Mouse (Mus musculus) neutrophil, adult 5-6 weeks (primary cell): Measurements from ENCODE around the gene Tmprss13. TPM values are rescaled to one million over a fixed set of nuclear protein-coding genes. Genes with fewer than 3 reads are reported as not detected.
A peak's percentile ranks its signal among the peaks of the same experiment; 100 is the strongest.

Experiments used
- ATAC-seq: fragments of 151-379, 151-347 bp; 2 replicates; pipeline ENCODE4 v1.8.0; 2017; ENCODE audit warnings: mild to moderate bottlenecking, moderate TSS enrichment; ENCODE audit not compliant: insufficient number of reproducible peaks, poor library complexity, low FRiP score, severe bottlenecking; ENCODE audit errors: extremely low read depth
- total RNA-seq: library from RNA; stranded (forward); fragments of 200-1000 nt; gene quantifications from 2 replicates; pipeline ENCODE4 v1.2.3, GENCODE M21; 2017

Gene Tmprss13
- total RNA-seq, 1 experiment from 2014 or later: 0.47 TPM

DNA sequence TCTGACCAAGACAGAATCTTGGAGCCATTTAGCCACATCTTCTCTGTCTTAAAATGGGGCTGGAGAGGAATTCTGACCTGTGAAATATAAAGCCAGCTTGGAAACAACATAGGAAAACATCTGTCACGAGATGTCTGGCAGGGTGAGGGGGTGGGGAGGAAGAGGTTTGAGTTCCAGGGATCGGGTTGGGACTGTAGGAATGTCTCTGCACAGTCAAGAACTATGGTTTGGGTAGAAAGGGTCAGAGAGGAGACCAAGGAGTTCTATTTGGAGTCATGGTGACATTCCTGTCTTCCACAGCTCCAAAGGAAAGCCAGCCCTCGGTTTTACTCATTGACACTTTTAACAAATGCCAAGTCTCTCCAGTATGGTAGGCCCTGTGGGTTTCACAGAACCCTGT lies 55.0 kb downstream of the Tmprss13 start:
- no peak for ATAC-seq

GRCm38 (mm10) chr9:45374988-45375502 lies 56.1 kb downstream of the Tmprss13 start:
- no peak for ATAC-seq

- no peak for ATAC-seq
Measured at GRCm38 (mm10) chr9:45376427-45376826, 57.5 kb downstream of the Tmprss13 start.

DNA sequence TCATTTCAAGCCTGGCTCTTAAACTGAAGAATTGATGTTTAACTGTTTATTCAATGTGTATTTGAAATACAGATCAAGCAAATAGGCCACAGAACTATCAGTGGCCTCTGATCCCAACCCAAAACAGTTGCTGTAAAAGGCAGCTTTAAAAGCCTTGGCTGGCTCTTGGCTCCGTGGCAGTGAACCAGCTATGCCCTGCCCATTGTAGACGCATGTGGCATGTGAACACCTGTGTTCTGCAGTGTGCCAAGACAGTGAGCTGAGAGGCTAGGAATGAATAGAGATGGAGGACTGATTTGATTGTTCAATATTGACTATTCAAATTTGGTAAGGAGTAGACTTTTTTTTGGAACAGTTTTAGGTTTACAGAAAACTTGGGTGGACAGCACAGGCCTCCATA lies 58.0 kb downstream of the Tmprss13 start:
- no peak for ATAC-seq

DNA sequence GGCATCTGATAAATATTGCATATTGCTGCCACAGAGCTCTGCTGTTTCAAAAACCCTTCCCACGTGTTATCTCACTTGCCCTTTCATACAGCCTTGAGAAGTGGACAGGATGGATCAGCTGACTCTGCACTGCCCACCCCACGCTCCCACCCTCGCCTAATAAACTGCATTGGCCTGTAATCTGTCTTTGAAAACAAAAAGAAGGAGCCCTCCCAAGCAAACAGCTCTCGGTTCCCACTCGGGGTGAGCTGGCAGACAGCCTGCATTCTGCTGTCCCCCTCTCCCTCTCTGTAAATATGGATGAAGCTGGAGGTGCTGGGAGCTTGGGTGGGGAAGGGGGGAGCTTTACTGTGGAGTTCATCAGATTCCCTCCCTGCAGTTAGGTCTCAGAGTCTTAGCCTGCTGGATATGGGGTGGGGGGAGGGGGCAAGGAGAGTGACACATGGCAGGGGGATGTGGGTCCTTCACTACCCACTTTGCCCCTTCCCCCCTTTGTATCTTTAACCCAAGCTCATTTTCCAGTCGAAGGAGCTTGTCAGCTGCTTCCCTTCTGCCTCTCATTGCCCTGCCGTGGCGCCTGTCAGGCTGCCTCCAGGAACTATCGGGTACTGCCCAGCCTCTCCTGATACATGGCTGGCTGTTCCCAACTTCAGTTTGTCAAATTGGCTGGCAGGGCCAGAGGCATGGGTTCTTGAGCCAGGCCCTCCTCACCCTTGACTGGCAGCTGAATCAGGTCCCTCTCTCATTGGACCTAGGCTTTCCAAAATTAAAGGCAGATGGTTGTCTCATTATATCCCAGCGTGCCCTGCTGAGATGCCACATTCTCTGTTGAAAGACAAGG lies 61.7 kb downstream of the Tmprss13 start:
- no peak for ATAC-seq

DNA sequence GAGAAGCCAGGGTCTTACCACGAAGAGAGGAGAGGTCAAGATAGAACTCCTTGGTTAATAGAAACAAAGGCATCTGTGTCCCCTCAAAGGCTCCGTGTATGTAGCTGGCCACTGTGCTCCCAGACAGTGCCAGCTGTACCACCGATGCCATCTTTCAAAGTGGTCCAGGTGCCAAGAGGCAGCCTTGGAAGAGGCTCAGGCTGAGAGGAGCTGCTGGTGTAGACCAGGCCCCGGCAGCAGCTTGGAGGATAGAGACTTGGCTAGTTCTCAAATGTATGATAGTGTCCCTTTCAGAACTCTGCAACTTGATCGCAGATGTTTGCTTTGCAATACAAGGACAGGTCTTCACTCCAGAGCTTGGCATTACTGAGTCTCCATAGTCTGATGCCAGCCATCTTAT lies 63.4 kb downstream of the Tmprss13 start:
- no peak for ATAC-seq

DNA sequence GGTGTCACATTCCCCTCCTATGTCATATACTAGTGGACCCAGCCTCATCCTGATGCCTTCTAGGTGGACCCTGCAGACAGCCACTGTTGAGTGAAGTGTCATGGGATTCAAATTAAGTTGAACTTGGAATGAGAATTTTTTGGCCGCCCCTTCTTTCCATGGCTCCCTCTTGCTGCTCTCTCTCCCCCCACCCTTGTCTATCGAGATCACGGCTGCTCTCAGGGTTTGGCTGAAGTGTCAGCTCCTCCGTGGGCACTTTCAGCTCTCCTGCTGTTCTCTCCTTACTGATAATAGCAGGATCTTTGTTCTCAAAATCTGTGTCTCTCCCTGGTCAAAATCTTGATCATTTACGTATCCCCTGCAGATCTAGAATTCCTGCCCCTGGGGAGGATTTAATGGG lies 63.9 kb downstream of the Tmprss13 start:
- ATAC-seq: no peak

DNA sequence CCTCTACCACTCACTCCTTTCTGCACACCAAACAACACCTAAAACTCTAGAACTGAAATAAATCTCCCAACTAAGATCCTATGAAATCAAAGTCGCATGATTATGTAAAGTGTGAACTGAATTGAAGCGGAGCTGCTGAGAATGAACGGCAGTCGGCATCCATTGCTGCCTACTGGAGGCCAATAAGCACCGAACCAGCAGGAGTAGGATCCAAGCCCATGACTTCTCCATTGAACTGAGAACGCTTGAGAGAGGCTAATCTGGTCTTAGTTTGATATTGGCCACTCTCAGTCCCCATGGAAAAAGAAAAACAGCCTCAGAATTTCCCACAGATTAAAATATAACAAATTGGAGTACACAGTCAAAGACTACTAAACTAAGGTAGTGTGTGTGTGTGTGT lies 65.0 kb downstream of the Tmprss13 start:
- no peak for ATAC-seq

DNA sequence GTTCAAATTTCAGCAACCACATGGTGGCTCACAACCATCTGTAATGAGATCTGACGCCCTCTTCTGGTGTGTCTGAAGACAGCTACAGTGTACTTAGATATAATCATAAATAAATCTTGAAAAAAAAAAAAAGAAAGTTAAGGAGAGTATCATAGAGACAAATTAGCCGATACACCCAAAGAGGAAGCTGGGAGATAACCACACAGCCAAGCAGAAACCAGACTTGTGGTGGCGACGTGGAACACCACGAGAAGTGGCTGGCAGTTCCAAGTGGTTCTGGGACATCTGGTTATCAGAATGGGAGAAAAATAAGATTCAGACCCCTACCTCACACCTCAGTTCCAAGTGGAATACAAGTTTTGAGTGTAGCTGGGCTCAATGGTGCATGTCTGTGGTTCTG lies 67.8 kb downstream of the Tmprss13 start:
- no peak for ATAC-seq

DNA sequence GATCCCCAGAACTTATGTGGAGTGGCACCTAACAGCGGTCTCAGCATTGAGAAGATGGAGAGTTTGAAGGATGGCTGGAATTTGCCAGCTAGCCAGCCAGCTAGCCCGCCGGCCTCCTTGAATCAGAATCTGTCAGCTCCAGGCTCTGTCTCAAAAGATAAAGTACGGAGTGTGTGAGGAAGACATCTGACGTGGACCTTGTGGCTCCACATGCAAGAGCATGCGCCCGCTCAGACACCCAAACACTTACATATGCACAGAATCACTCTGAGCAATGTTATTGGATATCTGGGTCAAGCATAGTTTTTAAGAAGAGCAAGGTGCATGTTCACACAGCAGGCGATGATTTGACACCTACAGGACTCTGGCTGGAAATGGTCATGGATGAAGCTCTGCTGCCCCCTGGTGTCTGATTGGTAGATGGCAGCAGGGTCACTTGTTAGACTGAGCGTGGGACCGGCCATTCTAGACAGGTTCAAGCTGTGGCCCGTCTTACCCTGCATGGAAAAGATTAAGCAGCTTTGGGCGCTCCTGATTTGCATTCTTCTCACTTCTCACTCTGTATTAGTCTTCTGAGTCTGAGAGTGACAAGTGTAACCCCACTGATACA lies 69.6 kb downstream of the Tmprss13 start:
- ATAC-seq: peak; percentile 92

- ATAC-seq: no peak
Measured at GRCm38 (mm10) chr9:45389596-45389995, 70.7 kb downstream of the Tmprss13 start.

GRCm38 (mm10) chr9:45391299-45391698 lies 72.4 kb downstream of the Tmprss13 start:
- no peak for ATAC-seq

DNA sequence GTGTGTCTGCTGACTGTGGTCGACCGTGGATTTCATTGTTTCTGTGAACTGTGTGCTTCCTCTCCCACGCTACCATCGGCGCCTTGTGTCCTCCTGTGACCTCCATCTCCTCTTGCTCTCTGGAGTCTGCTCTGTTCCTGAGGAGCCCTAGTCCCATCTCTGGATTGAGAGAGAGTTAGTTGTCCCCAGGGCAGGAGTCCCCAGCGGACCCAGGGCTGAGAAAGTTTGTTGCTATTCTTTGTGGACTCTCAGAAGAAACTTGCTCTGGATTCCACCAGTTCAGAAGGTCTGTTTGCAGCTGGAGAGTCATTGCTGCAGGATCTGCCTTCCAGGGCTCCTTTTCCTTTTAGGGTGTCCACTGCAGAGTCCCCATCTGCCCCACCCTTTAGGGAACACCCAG lies 76.3 kb downstream of the Tmprss13 start:
- no peak for ATAC-seq

GRCm38 (mm10) chr9:45395796-45396195 lies 76.9 kb downstream of the Tmprss13 start:
- no peak for ATAC-seq

Other genes with a start within 250 kb of the Tmprss13 start
- gene Jaml, start 239.9 kb upstream of the Tmprss13 start, total RNA-seq: 282 and 323 TPM in 2 replicates
- gene Scn2b, start 201.3 kb upstream of the Tmprss13 start, total RNA-seq: 0.49 and 1.0 TPM in 2 replicates
- 0.35 and 0.49 TPM in 2 replicates for gene Scn4b, start 180.7 kb upstream of the Tmprss13 start, total RNA-seq
- gene BC049352, start 137.1 kb upstream of the Tmprss13 start, total RNA-seq: 0.49 and 0.81 TPM in 2 replicates
- 0.70 and 0.74 TPM in 2 replicates for gene Tmprss4, start 115.0 kb upstream of the Tmprss13 start, total RNA-seq
- gene Il10ra, start 50.0 kb upstream of the Tmprss13 start, total RNA-seq: 128 and 129 TPM in 2 replicates
- gene Fxyd6, start 51.1 kb downstream of the Tmprss13 start, total RNA-seq: not detected in 2 replicates
- gene Fxyd2, start 80.6 kb downstream of the Tmprss13 start, total RNA-seq: not detected in 2 replicates
- not detected in 2 replicates for gene Dscaml1, start 107.5 kb downstream of the Tmprss13 start, total RNA-seq